Mouse (Mus musculus): ENCODE measurements at regions not wholly inside any gene's neighbourhood (a gene's known extent, or its start where the extent isn't known, plus 50 kb on each side); places are given as distances from the start of the nearest gene placed in this dataset.
A peak's percentile ranks its signal among the peaks of the same experiment; 100 is the strongest.

- Histone ChIP-seq H3K36me3 (ENCODE audit: insufficient read depth, low read length) (no peaks in the 10 kb centered on the region), H3K9ac (replicated peaks; ENCODE audit: low read length, poor library complexity, severe bottlenecking) (no peak overlapping the region), H3K9me3 (ENCODE audit: low read length) (no peaks in the 10 kb centered on the region), H3K4me1 (ENCODE audit: insufficient read depth, low read length) (no peaks in the 10 kb centered on the region), H3K4me3 (ENCODE audit: low read depth, low read length) (no peak overlapping the region), H3K27me3 (ENCODE audit: insufficient read depth, low read length) (no peaks in the 10 kb centered on the region), H3K27ac (ENCODE audit: low read depth, low read length) (no peak overlapping the region), H3K4me2 (ENCODE audit: low read depth, low read length, poor library complexity, severe bottlenecking) (no peak overlapping the region)
- no peak for DNase-seq (ENCODE audit: low spot score)
- TF ChIP-seq CTCF (IDR thresholded peaks at IDR 0.05): no peak
- 93% methylated on average over 3 of the region's 3 CpGs for WGBS
- ATAC-seq (ENCODE audit: low FRiP score): no peak
These were observed 97.6 kb upstream of the Kcnk2 start for GRCm38 (mm10) chr1:189499703-189500102.

GRCm38 (mm10) chr1:189499141-189499540 is 97.1 kb upstream of the Kcnk2 start:
- ATAC-seq (ENCODE audit: low FRiP score) (no peak), DNase-seq (ENCODE audit: low spot score) (no peak)
- Histone ChIP-seq H3K4me2 (ENCODE audit: low read depth, low read length, poor library complexity, severe bottlenecking) (no peak overlapping the region), H3K4me3 (ENCODE audit: low read depth, low read length) (no peak overlapping the region), H3K9me3 (ENCODE audit: low read length) (no peaks in the 10 kb centered on the region), H3K27me3 (ENCODE audit: insufficient read depth, low read length) (no peaks in the 10 kb centered on the region), H3K4me1 (ENCODE audit: insufficient read depth, low read length) (no peaks in the 10 kb centered on the region), H3K9ac (replicated peaks; ENCODE audit: low read length, poor library complexity, severe bottlenecking) (no peak overlapping the region), H3K36me3 (ENCODE audit: insufficient read depth, low read length) (no peaks in the 10 kb centered on the region), H3K27ac (ENCODE audit: low read depth, low read length) (no peak overlapping the region)
- TF ChIP-seq CTCF (IDR thresholded peaks at IDR 0.05): no peak
- 77% methylated on average over 4 of the region's 4 CpGs for WGBS

GRCm38 (mm10) chr1:189497031-189497430 is 95.0 kb upstream of the Kcnk2 start:
- H3K4me1 ChIP-seq (ENCODE audit: insufficient read depth, low read length): no peaks in the 10 kb centered on the region
- ATAC-seq (ENCODE audit: low FRiP score): no peak
- H3K27me3 ChIP-seq (ENCODE audit: insufficient read depth, low read length): no peaks in the 10 kb centered on the region
- no peaks in the 10 kb centered on the region for H3K36me3 ChIP-seq (ENCODE audit: insufficient read depth, low read length)
- H3K4me2 ChIP-seq (ENCODE audit: low read depth, low read length, poor library complexity, severe bottlenecking): no peak overlapping the region
- DNase-seq (ENCODE audit: low spot score): peak; percentile 34
- H3K4me3 ChIP-seq (ENCODE audit: low read depth, low read length): no peak overlapping the region
- TF ChIP-seq CTCF (IDR thresholded peaks at IDR 0.05): no peak
- H3K27ac ChIP-seq (ENCODE audit: low read depth, low read length): no peak overlapping the region
- 81% methylated on average over 9 of the region's 9 CpGs for WGBS
- no peak overlapping the region for H3K9ac ChIP-seq (replicated peaks; ENCODE audit: low read length, poor library complexity, severe bottlenecking)
- no peaks in the 10 kb centered on the region for H3K9me3 ChIP-seq (ENCODE audit: low read length)

- H3K9me3 ChIP-seq (ENCODE audit: low read length): no peaks in the 10 kb centered on the region
- no peak overlapping the region for H3K27ac ChIP-seq (ENCODE audit: low read depth, low read length)
- no peak overlapping the region for H3K4me2 ChIP-seq (ENCODE audit: low read depth, low read length, poor library complexity, severe bottlenecking)
- TF ChIP-seq CTCF (IDR thresholded peaks at IDR 0.05): no peak
- no peaks in the 10 kb centered on the region for H3K27me3 ChIP-seq (ENCODE audit: insufficient read depth, low read length)
- H3K4me3 ChIP-seq (ENCODE audit: low read depth, low read length): no peak overlapping the region
- ATAC-seq (ENCODE audit: low FRiP score): no peak
- H3K9ac ChIP-seq (replicated peaks; ENCODE audit: low read length, poor library complexity, severe bottlenecking): no peak overlapping the region
- WGBS: 87% methylated on average over 11 of the region's 11 CpGs
- H3K36me3 ChIP-seq (ENCODE audit: insufficient read depth, low read length): no peaks in the 10 kb centered on the region
- no peaks in the 10 kb centered on the region for H3K4me1 ChIP-seq (ENCODE audit: insufficient read depth, low read length)
- DNase-seq (ENCODE audit: low spot score): peak; percentile 42
These were observed 93.5 kb upstream of the Kcnk2 start for GRCm38 (mm10) chr1:189495386-189496150.

GRCm38 (mm10) chr1:189494896-189495295 is 92.8 kb upstream of the Kcnk2 start:
- no peak overlapping the region for H3K9ac ChIP-seq (replicated peaks; ENCODE audit: low read length, poor library complexity, severe bottlenecking)
- H3K27me3 ChIP-seq (ENCODE audit: insufficient read depth, low read length): no peaks in the 10 kb centered on the region
- 38% methylated on average over 11 of the region's 11 CpGs for WGBS
- no peak for ATAC-seq (ENCODE audit: low FRiP score)
- H3K4me3 ChIP-seq (ENCODE audit: low read depth, low read length): no peak overlapping the region
- DNase-seq (ENCODE audit: low spot score): no peak
- no peak overlapping the region for H3K27ac ChIP-seq (ENCODE audit: low read depth, low read length)
- no peak for TF ChIP-seq CTCF (IDR thresholded peaks at IDR 0.05)
- no peak overlapping the region for H3K4me2 ChIP-seq (ENCODE audit: low read depth, low read length, poor library complexity, severe bottlenecking)
- no peaks in the 10 kb centered on the region for H3K36me3 ChIP-seq (ENCODE audit: insufficient read depth, low read length)
- H3K9me3 ChIP-seq (ENCODE audit: low read length): no peaks in the 10 kb centered on the region
- no peaks in the 10 kb centered on the region for H3K4me1 ChIP-seq (ENCODE audit: insufficient read depth, low read length)

- H3K4me2 ChIP-seq (ENCODE audit: low read depth, low read length, poor library complexity, severe bottlenecking): no peak overlapping the region
- H3K36me3 ChIP-seq (ENCODE audit: insufficient read depth, low read length): no peaks in the 10 kb centered on the region
- no peak for DNase-seq (ENCODE audit: low spot score)
- no peaks in the 10 kb centered on the region for H3K27me3 ChIP-seq (ENCODE audit: insufficient read depth, low read length)
- no peak for ATAC-seq (ENCODE audit: low FRiP score)
- no peaks in the 10 kb centered on the region for H3K9me3 ChIP-seq (ENCODE audit: low read length)
- H3K27ac ChIP-seq (ENCODE audit: low read depth, low read length): no peak overlapping the region
- TF ChIP-seq CTCF (IDR thresholded peaks at IDR 0.05): no peak
- WGBS: 95% methylated on average over 4 of the region's 4 CpGs
- H3K4me3 ChIP-seq (ENCODE audit: low read depth, low read length): no peak overlapping the region
- H3K4me1 ChIP-seq (ENCODE audit: insufficient read depth, low read length): no peaks in the 10 kb centered on the region
- no peak overlapping the region for H3K9ac ChIP-seq (replicated peaks; ENCODE audit: low read length, poor library complexity, severe bottlenecking)
These were observed 83.3 kb upstream of the Kcnk2 start for GRCm38 (mm10) chr1:189485336-189485735.
